Mouse (Mus musculus) cerebellum, adult 2 months (tissue): ENCODE measurements around the gene Pacrg.

Source experiments
- CTCF ChIP-seq: fragments of 200-500 bp; IDR thresholded peaks from 2 replicates; pipeline ENCODE4 v1.5.1; 2011; ENCODE audit warnings: low read depth, mild to moderate bottlenecking, control low read depth, low read length, moderate library complexity, borderline replicate concordance; ENCODE audit not compliant: insufficient read depth
- POLR2A ChIP-seq: fragments of 200-500 bp; IDR thresholded peaks from 2 replicates; pipeline ENCODE4 v1.6.1; 2011; ENCODE audit warnings: low read length, control low read depth, borderline replicate concordance; ENCODE audit not compliant: insufficient read depth

DNA sequence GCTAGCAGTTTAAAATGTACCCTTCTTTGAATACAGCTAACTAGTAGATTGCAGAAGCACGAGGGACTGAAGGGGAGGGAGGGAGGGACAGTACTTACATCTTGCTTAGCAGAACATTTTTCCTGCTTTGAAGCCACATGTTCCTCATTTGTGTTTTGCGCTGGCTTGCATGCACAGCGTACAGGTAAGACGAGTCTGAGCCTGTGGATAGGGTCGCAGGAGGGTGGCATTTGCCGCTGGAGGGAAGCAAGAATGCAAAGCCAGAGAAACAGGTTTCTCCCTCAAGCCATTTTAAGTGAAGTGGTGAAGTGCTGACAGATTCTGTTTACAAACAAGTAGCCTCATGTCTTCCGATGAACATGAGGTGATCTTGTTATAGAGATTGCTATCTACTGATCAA, 306.6 kb downstream of the Pacrg start:
- TF ChIP-seq CTCF: no peak
- no peak for TF ChIP-seq POLR2A
